Mouse (Mus musculus): ENCODE measurements at regions not wholly inside any gene's neighbourhood (a gene's known extent, or its start where the extent isn't known, plus 50 kb on each side); places are given as distances from the start of the nearest gene placed in this dataset.

GRCm38 (mm10) chr16:78040149-78040920 is 261.0 kb upstream of the Cxadr start:
- no peak for DNase-seq (ENCODE audit: extremely low spot score, low spot score)

- DNase-seq (ENCODE audit: extremely low spot score, low spot score): no peak
Measured at GRCm38 (mm10) chr16:78019605-78020285, 281.5 kb upstream of the Cxadr start.

GRCm38 (mm10) chr16:78015401-78015800 is 285.9 kb upstream of the Cxadr start:
- no peak for DNase-seq (ENCODE audit: extremely low spot score, low spot score)

- no peak for DNase-seq (ENCODE audit: extremely low spot score, low spot score)
Measured at GRCm38 (mm10) chr16:78013049-78013819, 288.1 kb upstream of the Cxadr start.

- DNase-seq (ENCODE audit: extremely low spot score, low spot score): no peak
Measured at GRCm38 (mm10) chr16:78004016-78004415, 297.3 kb upstream of the Cxadr start.

DNA sequence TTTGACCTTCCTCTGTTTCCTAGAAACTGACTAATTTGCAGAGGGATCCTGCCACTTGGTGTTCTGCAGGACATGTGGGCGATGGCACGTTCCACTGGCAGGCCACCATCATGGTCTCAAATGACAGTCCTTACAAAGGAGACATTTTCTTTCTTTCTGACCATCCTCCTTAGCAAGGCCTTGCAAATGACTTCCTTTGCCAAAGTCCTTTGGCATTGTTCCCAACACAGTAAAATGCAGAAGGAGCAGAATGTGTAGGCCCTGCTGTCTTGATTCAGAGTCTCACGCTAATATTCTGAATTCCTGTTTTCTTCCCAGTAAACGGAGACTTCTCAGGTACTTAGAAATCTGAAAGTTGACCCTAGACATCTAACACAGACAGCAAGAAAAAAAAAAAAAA is 308.3 kb upstream of the Cxadr start:
- no peak for DNase-seq (ENCODE audit: extremely low spot score, low spot score)

- DNase-seq (ENCODE audit: extremely low spot score, low spot score): no peak
Measured at GRCm38 (mm10) chr16:77989791-77990325, 311.4 kb upstream of the Cxadr start.

DNA sequence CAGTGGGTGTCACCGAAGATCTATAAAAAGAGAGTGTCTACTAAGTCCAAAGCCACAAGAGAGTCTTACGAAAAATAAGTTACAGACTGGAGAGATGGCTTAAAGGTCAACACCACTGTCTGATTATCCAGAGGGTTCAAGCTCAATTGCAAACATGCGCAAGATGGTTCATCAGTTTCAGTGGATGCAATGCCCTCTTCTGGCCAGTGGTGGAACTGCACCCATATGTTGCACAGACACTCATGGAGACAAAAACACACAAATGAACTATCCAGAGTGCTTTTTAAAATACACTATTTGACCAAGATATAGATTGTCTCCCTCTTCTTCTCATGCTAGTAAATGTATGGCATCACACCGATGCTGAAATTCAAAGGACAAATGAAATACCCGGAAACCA is 312.1 kb upstream of the Cxadr start:
- DNase-seq (ENCODE audit: extremely low spot score, low spot score): peak; percentile 18

DNA sequence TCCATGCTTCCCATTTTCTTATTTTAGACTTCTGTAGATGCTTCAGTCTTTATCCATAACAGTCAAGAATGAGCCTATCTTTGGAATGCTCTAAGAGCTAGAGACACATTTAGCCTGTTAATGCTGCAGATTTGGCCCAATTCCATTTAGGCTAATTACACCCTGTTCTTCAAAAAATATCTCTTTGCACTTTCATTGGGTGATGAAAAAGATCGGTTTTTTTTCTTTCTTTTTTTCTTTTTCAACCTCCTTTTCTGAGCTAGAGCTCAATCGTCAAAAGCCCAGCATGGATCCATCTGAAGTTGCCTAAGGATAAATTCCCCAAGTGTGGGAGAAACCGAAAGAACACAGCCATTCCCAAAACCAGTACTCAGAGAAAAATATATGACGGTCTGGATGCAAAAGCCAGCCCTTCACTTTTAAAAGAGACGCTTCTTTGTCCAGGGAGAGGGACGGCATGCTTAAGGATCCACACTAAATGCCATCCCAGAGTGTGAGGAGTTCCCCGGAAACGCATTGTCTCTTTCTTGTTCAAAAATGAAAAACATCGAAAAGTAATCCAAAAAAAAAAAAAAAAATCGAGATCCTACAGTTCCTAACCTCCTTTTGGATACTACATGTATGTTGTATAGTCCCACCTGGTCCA is 314.3 kb upstream of the Cxadr start:
- no peak for DNase-seq (ENCODE audit: extremely low spot score, low spot score)

DNA sequence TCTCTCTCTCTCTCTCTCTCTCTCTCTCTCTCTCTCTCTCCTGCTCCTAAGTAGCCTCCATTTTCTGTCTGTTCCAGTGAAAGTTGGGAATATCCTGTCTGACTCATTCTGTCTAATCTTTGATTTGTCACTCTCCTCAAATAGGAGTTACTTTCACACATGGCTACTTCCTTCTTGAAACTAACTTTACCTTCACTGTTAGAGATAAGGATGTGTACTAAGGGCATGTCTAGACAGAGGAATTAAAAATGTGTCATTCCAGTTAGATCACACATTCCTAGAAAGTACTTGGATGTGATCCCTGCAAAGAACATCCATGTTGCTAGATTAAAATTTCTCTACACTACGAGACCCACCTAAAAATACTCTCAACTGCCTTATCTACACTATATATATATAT is 346.9 kb upstream of the Gm11146 start:
- no peak for DNase-seq (ENCODE audit: extremely low spot score, low spot score)

DNA sequence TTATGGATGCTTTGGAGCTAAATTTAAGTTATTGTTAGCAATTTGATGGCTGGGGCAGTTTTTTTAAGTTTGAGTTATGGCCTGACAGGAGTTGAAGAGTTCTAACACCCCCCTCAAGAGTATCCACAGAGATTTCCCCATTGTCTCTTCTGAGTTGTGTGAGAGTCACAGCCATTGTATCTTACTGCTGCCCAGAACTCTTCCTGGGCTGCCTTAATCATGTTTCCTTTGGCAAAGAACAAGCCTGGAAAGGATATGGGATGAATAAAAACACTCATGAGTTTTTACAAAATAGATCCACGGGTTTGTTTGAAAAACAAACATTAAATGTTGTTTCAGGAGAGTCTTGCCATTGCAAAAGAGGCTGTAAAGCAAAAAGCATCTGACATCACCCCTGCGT is 343.5 kb upstream of the Gm11146 start:
- DNase-seq (ENCODE audit: extremely low spot score, low spot score): no peak

DNA sequence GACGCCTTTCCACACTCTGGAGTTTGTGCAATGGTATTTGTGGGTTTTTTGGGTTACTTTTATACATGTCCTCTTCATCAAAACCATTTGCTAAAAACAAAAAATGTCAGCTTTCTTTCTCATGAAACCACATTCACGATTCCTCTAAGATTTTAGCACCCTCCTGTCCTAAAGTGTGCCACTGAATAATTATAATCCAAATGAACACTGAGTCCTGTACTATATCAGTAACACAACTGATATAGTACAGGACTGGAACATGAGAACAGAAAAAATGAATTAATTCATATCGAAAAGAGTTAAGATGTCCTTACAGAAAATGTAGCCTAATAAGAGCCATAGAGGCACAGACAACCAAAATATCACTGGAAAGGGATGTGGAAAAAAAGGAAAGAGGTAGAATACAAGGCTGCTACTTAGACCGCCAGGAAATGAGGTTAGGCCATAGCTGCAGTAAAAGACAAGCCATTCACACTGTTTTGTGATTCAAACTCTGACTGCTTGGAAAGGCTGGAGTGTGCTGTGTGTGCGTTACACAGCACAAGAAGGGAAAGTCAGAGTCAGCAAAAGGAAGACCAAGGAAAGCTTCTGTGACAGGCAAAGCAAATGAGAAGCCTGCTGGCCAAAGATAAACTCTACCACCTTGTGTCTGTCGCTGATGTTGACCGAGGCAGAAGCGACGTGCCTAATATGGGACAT is 329.3 kb upstream of the Gm11146 start:
- no peak for DNase-seq (ENCODE audit: extremely low spot score, low spot score)

- DNase-seq (ENCODE audit: extremely low spot score, low spot score): no peak
Measured at GRCm38 (mm10) chr16:77914160-77915070, 312.5 kb upstream of the Gm11146 start.

GRCm38 (mm10) chr16:77894247-77894646 is 292.4 kb upstream of the Gm11146 start:
- DNase-seq (ENCODE audit: extremely low spot score, low spot score): no peak

DNA sequence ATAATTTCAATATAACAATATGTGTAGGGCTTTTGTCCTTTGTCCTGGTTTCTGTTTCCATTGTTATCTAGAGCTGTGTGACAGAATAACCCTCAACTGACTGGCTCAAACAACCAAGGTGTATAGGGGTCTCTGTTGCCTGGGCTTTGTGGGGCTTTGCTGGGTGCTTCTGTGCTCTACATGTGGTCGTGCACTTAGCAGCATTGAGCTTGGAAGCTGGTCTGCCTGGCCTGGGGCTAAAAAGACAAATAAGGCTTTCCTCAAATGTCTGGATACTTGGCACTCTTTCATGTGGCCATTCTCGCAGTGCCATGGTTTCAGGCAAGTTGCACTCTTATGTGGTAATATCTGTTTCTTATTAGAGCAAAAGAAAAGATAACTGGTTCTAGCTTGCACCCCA is 291.8 kb upstream of the Gm11146 start:
- DNase-seq (ENCODE audit: extremely low spot score, low spot score): no peak

DNA sequence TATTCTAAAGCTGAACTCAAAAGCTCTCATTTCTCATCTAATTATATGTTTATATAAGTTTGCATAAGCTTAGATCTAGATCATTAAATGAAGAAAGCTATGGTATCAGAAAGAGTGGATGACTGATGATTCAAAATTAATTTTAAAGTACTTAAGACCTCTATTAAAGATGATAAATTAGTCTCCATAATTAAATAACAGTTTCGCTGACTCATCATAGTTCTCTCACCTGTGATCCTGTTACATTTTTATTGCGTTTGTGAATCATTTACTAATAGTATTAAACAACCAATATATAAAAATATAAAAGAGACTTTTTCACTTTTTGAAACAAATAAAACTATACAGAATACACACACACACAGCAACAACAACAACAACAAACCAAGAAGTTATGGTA is 290.8 kb upstream of the Gm11146 start:
- no peak for DNase-seq (ENCODE audit: extremely low spot score, low spot score)

GRCm38 (mm10) chr16:77889348-77889747 is 287.5 kb upstream of the Gm11146 start:
- DNase-seq (ENCODE audit: extremely low spot score, low spot score): no peak

- no peak for DNase-seq (ENCODE audit: extremely low spot score, low spot score)
Measured at GRCm38 (mm10) chr16:77885060-77885679, 283.3 kb upstream of the Gm11146 start.

GRCm38 (mm10) chr16:77884495-77884894 is 282.6 kb upstream of the Gm11146 start:
- no peak for DNase-seq (ENCODE audit: extremely low spot score, low spot score)

All from neural tube, embryonic 10.5 days (tissue).